Mouse (Mus musculus) heart, postnatal 25 days (tissue): ENCODE results near the gene Hist1h3f. TPM values are rescaled to one million over a fixed set of nuclear protein-coding genes. Genes with fewer than 3 reads are reported as not detected.

Experiments used
- DNase-seq: peaks from one replicate; pipeline ENCODE4 v3.0.0; 2022; ENCODE audit warnings: low spot score
- intact Hi-C: fragments of 180-260 bp; cut with DNase I; formaldehyde crosslinking; loops from one replicate; pipeline ENCODE4 v1.15.1; 2025
- total RNA-seq, 2 experiments: library from RNA; stranded (reverse); gene quantifications; 2 replicates each; pipeline ENCODE4 v1.2.3; 2021

Gene Hist1h3f
- 10 to 100 TPM in 1 of 2 experiments, 1 to 10 TPM in 1; 6.4 to 10.6 TPM for total RNA-seq

DNA sequence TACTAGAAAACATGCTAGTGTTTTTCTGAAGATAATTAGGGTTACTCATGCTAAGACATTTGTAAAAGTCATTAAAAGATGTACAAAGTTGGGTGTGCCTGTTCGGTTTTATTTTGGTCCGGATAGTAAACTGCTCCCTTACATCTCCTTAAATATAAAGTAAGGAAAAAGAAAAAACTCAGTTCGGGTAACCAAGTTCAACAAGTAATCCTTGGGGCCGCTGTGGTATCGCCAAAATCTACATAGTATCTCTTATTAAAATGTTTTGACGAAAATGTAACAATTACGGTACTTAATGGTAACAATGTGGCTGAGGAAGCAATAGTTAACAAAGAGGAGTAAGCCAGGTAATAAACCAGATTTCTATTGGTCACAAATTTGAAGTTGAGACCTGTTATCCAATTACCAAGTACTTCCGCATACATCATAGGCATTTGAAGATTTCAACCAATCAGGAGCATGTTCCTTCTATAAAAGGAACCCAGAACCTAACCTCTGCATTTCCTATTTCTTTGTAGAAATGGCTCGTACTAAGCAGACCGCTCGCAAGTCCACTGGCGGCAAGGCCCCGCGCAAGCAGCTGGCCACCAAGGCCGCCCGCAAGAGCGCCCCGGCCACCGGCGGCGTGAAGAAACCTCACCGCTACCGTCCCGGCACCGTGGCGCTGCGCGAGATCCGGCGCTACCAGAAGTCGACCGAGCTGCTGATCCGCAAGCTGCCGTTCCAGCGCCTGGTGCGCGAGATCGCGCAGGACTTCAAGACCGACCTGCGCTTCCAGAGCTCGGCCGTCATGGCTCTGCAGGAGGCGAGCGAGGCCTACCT lies at the start of gene Hist1h3f:
Gene Hist1h3f, plus strand, starts transcription at position 88 of the 822 bp plus-strand sequence.
- intact Hi-C loops, result no loop called here
- DNase-seq, result peak; percentile 56

DNA sequence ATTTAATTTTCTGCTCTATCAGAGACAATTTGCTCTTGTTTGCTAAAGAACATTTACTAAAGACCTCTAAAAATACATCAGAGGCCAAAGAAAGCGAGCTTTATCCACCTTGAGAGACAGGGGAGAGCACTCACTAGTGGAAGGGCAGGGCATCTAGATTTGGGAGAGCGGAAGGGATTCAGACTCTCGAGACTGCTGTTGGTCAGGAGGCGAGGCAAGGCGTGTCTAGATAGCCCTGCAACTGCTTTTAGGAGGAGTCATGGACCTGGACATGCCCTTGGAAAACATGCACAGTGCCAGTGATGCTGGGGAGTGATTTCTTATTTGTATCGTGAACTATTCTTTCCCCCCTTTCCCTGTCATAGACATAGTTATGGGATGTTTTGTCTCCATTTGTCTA lies 48.3 kb upstream of the Hist1h3f start:
- DNase-seq, result no peak
- intact Hi-C loops, result no loop called here

DNA sequence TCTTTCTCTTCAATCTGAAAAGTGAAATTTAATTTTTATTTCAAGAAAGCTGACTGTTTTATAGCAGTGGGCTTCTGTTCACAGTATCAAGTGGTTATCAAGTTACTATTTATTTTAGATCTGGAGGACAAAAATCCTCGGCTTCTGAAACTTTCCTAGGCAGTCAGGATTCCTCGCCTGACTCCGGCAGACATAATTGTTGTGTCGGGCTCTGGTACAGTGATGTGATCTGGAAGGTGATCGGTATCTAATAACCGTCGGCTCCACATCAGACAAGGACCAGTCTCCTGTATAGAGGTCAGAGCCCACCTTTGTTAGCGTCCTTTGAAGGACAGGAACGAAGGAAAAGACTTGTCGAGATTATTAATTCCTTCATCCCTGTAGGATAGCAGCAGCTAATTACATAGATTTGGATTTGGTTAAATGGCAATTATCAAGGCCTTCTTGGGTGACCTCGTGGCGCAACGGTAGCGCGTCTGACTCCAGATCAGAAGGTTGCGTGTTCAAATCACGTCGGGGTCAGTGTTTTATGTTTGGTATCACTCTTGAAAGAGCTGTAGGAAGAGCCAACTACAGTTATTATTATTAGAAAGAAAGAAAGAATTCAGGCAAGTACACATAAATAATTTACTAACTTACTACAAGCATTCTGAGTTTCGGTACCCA lies 46.1 kb upstream of the Hist1h3f start:
- intact Hi-C loops, result no loop called here
- no peak for DNase-seq

DNA sequence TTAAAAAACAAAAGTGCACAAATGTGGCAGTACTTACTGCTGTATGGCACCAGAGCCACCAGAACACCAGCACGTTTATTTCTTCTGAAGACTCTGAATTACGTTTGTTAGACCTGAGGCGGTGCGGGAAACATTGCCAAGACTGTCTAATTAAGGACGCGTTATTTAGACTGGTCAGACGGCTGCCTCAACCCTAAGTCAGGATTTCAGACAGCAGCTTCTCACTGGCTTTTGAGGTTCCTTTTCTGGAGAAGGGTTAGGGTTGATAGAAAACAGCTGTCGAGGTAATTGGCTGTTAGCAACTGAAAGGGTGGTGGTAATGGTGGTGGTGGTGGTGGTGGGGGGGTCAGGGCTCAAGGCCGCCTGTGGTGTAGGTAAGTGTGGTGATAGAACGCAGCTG lies 45.2 kb upstream of the Hist1h3f start:
- intact Hi-C loops, result no loop called here
- no peak for DNase-seq

DNA sequence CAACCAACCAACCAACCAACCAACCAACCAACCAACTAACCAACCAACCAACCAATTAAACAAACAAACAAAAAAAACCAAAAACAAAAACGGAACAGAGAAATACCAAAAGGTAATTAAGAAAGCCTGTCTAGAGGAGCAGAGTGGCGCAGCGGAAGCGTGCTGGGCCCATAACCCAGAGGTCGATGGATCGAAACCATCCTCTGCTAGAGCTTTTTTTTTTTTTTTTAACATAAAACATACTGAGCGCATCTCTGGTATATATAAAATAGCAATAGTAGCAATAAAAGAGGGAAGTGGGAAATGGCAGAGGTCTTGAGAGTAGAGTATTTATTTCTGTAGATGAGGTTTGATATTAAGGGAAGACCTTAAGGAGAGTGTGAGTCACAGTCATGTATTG lies 43.9 kb upstream of the Hist1h3f start:
- DNase-seq, result no peak
- intact Hi-C loops, result no loop called here

DNA sequence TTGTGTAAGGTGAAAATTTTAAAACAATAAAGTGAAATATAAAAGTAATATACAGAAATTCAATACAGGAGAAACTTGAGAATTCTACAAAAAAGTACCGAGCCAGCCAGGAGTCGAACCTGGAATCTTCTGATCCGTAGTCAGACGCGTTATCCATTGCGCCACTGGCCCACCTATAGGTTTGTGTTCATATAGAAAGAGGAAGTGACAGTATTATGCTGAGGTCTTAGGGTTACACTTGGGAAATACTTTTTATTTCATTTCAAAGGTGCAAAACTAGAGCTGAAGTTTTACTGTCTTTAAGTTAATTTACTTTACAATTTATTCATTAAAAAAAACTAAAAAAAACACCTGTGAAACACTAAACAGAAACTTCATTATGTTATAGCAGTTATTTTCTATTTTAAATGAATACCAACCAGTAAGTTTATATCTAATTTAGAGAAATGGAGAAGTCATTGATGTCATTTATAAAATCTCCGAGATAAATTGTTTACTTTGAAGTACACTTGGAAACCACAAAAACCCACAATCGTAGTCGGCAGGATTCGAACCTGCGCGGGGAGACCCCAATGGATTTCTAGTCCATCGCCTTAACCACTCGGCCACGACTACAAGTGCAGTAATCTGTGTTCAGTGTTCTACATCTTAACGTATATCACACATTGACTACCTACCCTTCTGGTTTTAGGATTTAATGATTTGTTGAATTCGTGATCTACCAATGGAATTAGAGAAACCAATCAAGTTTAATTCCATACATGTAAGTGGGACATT lies 43.2 kb upstream of the Hist1h3f start:
- intact Hi-C loops, result no loop called here
- DNase-seq, result no peak

DNA sequence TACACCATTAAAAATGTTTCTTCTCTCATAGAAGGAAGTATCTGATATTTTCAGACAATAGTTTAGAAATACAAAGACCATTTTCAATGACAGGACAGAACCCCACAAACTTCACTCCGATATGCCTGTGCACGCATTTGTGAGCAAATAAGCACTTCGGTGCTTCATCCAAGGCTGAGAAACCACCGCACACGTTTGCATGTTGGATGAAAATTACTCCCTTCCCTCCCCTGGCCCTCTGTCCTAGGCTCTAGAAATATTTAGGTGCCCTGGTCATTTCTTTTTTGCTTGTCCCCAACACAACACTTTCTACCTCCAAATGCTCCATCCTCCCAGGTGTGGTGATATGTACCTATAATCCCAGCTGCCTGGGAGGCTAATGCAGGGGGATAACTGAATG lies 42.3 kb upstream of the Hist1h3f start:
- DNase-seq, result no peak
- intact Hi-C loops, result no loop called here

DNA sequence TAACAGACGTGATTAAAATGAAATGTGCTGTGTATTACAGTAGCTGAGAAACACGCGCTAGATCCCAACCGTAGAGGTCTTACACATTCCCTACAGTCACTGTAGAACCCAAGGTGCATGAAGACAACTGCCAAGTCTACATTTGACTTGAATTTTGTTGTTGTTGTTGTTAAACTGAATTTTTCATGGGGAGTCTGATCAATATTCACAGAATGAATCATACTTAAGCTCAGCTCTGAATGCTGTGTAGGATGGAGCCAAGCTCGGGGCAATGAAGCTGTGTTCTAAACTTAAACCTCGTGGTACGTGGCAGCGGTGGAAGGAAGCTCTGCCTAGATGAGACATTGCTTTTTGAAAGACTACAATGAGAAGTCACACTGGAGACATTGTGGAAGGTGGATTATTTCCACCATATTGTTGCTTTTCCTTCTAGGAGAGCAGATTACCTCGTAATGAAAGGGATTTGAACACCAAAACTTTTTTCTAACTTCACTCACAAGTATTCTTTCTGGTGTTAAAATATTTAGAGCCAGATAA lies 41.8 kb upstream of the Hist1h3f start:
- intact Hi-C loops, result no loop called here
- DNase-seq, result no peak

DNA sequence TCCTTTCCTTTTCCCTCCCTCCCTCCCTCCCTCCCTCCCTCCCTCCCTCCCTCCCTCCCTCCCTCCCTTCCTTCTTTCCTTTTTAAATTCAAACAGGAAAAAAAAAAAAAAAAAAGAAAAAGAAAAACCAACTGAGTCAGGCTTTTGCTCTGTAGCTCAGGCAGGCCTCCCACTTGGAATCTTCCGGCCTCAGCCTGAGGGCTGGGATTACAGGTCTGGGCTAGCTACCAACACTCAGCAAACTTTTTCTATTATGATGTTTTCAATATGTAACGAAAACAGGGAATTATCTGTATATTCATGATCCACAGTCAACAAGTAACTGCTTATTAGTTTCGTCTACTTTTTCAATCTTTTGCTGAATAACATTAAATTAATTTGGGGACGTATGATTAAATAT lies 40.9 kb upstream of the Hist1h3f start:
- no peak for DNase-seq
- intact Hi-C loops, result no loop called here

DNA sequence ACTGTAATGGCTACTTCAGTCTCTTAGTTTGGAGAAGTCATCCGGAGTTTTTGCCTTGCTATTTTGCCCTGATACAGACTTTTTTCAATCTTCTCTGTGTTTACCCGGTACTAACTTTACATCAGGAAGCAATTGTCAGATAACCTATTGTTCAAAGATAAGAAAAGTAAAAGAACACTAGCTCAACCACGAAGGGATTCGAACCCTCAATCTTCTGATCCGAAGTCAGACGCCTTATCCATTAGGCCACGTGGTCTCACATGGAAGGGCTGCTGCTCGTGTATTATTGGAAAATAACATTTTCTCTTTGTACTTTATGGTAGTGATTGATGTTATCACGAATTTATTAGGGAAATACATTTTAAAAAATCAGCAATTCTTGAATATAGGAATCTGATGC lies 40.1 kb upstream of the Hist1h3f start:
- intact Hi-C loops, result no loop called here
- no peak for DNase-seq

DNA sequence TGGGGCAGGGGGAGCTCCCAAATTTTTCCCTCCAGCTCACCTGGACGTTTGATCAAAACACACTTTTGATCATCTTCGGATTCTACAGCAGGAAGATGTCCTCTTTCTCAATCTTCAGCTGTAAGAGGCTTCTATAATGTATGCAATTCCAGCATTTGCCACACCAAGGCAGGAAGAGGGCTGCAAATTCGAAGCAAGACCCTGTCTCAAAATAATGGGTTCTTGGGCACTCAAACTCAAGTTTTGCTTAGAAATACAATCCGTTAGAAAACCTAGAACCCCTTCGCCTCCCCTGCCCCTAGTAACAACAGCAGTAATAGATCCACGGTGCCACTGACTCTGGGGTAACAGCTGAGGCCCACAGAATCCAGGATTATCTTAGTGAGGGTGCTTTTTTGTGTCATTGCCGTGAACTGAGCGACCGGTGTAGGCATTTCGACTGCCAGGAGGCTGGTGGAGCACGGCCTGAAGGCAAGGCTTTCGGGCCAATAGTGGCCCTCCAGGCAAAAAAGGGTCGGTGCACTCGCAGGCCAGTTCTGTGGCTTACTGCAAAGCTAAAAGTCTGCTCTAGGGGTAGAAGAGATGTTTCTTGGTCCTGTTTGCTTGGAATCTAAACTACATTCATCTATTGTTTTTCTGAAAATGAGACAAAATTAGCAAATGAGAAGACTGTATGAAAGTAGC lies 38.0 kb upstream of the Hist1h3f start:
- no peak for DNase-seq
- intact Hi-C loops, result no loop called here

DNA sequence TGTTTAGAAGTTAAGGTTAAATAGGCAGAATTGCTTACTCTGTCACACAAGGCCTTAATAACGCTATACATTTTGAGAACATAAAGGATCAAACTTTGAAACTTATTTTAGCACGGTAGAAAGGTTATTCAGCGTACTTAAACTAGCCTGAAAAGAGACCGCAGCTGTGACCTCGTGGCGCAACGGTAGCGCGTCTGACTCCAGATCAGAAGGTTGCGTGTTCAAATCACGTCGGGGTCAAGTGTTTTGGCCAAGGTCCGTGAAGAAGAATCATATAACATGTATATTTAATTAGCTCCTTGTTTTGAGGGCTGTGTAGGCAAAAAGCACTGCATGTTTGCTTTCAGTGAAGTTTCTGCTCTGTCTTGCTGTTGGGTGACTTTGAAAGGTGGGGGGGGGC lies 37.5 kb upstream of the Hist1h3f start:
- DNase-seq, result no peak
- intact Hi-C loops, result no loop called here

DNA sequence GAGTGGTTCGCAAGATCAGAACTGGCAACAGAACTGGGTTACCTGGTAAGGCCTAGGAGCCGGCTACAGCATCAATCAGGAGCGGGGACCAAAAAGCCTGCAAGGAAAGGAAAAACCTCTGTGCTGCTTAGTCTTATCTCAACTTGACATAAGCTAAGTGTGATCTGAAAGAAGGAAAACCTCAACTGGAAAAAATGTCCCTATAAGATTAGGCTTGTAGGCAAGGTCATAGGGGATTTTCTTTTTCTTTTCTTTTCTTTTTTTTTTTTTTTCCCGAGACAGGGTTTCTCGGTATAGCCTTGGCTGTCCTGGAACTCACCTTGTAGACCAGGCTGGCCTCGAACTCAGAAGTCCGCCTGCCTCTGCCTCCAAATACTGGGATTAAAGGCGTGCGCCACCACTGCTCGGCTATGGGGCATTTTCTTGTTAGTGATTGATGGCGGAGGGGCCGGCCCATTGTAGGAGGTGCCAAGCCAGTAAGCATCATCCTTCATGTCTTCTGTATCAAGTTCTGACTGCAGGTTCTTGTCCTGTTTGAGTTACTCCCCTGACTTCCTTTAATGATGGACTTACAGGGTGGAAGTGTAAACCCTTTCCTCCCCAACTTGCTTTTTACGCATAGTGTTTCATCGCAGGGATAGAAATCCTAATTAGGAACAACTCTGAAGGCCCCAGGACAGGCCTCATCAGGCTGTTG lies 36.9 kb upstream of the Hist1h3f start:
- intact Hi-C loops, result no loop called here
- no peak for DNase-seq

DNA sequence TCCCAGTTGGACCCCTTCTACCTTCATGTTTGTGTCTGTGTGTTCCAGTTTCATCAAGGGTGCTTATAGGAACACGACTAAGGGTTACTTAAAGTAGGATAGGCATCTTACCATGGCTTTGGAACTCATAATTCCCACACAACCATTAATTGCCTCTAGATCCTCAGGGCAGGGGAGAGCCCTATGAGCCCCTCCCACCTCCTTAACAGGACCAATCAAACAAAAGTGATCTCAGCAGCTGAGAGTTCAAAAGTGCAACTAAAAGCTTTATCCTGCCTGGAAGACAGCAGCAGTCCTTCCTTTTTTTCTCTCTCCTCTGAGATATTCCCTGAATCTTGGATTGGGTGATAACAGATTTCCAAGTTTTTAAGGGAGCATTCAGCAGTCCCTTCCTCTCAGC lies 33.7 kb upstream of the Hist1h3f start:
- intact Hi-C loops, result loop anchor here (10.0 kb wide), 1 partner anchor 1565 kb away; the partner anchor contains the start of gene Zfp184
- DNase-seq, result no peak

DNA sequence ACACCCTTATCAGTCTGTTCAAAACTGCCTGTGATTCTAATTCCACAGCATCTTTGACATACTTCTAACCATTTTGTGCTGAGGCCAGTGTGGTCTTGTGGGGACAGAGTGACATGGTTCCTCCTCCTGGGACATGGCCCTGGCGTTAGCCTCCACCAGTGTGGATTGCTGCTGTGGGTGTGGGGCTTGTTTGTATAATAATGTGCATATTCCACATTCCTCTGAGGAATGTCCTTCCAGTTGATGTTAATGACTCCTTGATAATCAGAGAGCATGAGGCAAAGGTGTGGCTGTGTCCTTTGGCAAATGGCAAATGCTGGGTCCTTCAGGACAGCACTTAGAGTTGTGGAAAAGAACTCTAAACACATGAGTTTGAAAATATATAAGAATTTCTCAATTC lies 30.3 kb upstream of the Hist1h3f start:
- no peak for DNase-seq

DNA sequence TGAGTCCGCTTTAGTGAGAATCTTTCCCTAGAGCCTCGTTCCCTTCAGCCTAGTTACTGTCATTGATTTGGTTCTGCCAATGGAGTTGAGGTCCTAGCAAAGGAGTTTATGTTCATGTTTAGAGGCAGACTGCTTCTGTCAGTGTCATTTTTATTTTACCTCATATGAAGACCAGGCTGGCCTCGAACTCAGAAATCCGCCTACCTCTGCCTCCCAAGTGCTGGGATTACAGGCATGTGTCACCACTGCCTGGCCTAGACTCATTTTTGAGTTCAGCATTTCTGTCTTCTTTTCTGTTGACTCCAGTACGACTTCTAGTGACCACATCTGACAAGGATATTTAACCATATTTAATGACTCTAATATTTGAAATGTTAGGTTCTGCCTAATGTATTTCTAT lies 28.6 kb upstream of the Hist1h3f start:
- intact Hi-C loops, result loop anchor here (5.0 to 10.0 kb wide), 2 partner anchors 1493 to 1570 kb away; partner anchors contain the start of gene Zfp184
- DNase-seq, result no peak

More for the DNA sequence above, 30.3 kb upstream of the Hist1h3f start:
- intact Hi-C loops, result loop anchor here (10.0 kb wide), 1 partner anchor 1569 kb away; the partner anchor contains the start of gene Zfp184

DNA sequence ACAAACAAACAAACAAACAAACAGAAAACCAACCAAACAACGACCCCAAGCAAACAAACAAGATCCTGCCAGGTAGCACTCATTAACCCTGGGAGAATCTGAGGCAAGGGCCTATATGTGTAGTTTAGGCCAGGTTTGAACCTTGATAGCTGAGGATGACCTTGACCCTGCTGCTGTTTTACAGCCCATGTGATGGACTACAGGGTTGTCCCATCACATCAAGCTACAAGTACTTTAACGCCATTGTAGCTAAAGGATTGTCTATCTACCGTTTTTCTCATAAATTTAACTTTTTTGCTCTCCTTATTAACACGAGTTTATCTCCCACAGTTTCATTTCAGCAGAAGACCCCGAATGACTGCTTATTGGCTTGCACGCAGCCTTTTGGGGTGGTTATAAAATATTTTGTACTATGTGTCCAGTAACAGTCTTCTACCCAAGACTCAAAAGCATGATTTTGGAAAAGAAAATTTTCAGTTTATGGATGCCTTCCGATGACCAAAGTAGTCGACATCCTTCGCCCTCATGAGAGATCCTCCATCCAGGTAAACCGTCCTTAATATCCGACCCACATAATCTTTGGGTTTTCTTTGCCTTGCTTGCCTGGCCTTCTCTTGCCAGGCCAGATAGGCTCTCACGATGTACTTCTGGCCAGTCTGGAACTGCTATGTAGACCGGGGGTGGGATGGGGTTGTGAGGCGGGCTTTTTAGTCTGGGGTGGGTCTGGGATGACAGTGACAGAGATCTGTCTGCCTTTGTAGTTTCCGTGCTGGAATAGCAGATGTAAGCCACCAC lies 27.8 kb upstream of the Hist1h3f start:
- intact Hi-C loops, result loop anchor here (2.0 to 10.0 kb wide), 3 partner anchors 69 to 1571 kb away; partner anchors contain the start of gene Zfp184

More for the DNA sequence above, 27.8 kb upstream of the Hist1h3f start:
- DNase-seq, result no peak
